Mouse (Mus musculus) liver, embryonic 14.5 days (tissue): ENCODE measurements at regions not wholly inside any gene's neighbourhood (a gene's known extent, or its start where the extent isn't known, plus 50 kb on each side); places are given as distances from the start of the nearest gene placed in this dataset.
A peak's percentile ranks its signal among the peaks of the same experiment; 100 is the strongest.

Source experiments
- ATAC-seq: fragments of 200-750 bp; cut with Nextera tagmentation; 2 replicates; pipeline ENCODE4 v1.8.0; 2017; ENCODE audit warnings: moderate number of reproducible peaks, mild to moderate bottlenecking, moderate library complexity; ENCODE audit not compliant: insufficient read depth
- DNase-seq, 3 experiments: peaks; one replicate each; pipeline ENCODE4 v3.0.0-alpha.2; 2012 to 2013; ENCODE audit warnings: low read depth in 3 of 3, low spot score in 3 of 3
- H3K27ac ChIP-seq: fragments of 300-500 bp; sonication (generic); 2 replicates; pipeline ENCODE4 v1.5.1; 2014; ENCODE audit warnings: moderate library complexity, mild to moderate bottlenecking, control low read depth, inconsistent platforms
- H3K27me3 ChIP-seq: fragments of 300-500 bp; sonication (generic); 2 replicates; pipeline ENCODE4 v1.6.1; 2014; ENCODE audit warnings: mild to moderate bottlenecking, low read length, moderate library complexity; ENCODE audit not compliant: control insufficient read depth, insufficient read depth
- H3K36me3 ChIP-seq: fragments of 300-500 bp; sonication (generic); replicated peaks from 2 replicates; pipeline ENCODE4 v1.6.1; 2014; ENCODE audit warnings: low read depth; ENCODE audit not compliant: control insufficient read depth, insufficient read depth
- H3K4me1 ChIP-seq, 2 experiments: fragments of 200-500 bp in 1 of 2; fragments of 300-500 bp in 1 of 2; sonication (generic) in 1 of 2; replicated peaks; 2 replicates each; pipeline ENCODE4 v1.6.1; 2012 to 2014; ENCODE audit warnings: antibody characterized with exemption in 1 of 2, inconsistent platforms in 1 of 2, low read length in 1 of 2; ENCODE audit not compliant: control insufficient read depth in 2 of 2, insufficient read depth in 2 of 2
- H3K4me2 ChIP-seq: fragments of 300-500 bp; sonication (generic); 2 replicates; pipeline ENCODE4 v1.6.1; 2014; ENCODE audit warnings: low read depth, mild to moderate bottlenecking, control low read depth, moderate library complexity
- H3K4me3 ChIP-seq, 2 experiments: fragments of 200-500 bp in 1 of 2; fragments of 300-500 bp in 1 of 2; sonication (generic) in 1 of 2; 2 replicates each; pipeline ENCODE4 v1.5.1; 2012 to 2014; ENCODE audit warnings: low read depth in 2 of 2, low read length in 2 of 2, mild to moderate bottlenecking in 2 of 2, control low read depth in 1 of 2, inconsistent platforms in 1 of 2, moderate library complexity in 1 of 2; ENCODE audit not compliant: insufficient read depth in 1 of 2
- H3K9ac ChIP-seq: fragments of 300-500 bp; sonication (generic); replicated peaks from 2 replicates; pipeline ENCODE4 v1.6.1; 2014; ENCODE audit warnings: mild to moderate bottlenecking, control low read depth, moderate library complexity
- H3K9me3 ChIP-seq: fragments of 300-500 bp; sonication (generic); 2 replicates; pipeline ENCODE4 v1.6.1; 2016; ENCODE audit warnings: low read length, mixed read lengths; ENCODE audit not compliant: control insufficient read depth
- CTCF ChIP-seq: IDR thresholded peaks from 2 replicates; pipeline ENCODE4 v1.5.1; 2016; ENCODE audit warnings: antibody characterized with exemption, low read depth, control low read depth
- EP300 ChIP-seq: IDR thresholded peaks from 2 replicates; pipeline ENCODE4 v1.6.1; 2016; ENCODE audit warnings: antibody characterized with exemption, low read depth
- WGBS: fragments of 180-500 bp; shearing (Covaris S2); extraction: QIAGEN DNeasy Blood & Tissue Kit; methylation state at CpG from one replicate; pipeline ENCODE4 v1.1.7; 2014; ENCODE audit not compliant: insufficient replicate concordance; 5-methylcytosine and 5-hydroxymethylcytosine counted together

GRCm38 (mm10) chr3:149220958-149221357 is 230.6 kb upstream of the Adgrl2 start:
- H3K9ac ChIP-seq = no peak overlapping the region
- H3K27ac ChIP-seq = no peak overlapping the region
- no peaks in the 10 kb centered on the region for H3K36me3 ChIP-seq
- no peak for DNase-seq
- no peak for ATAC-seq
- H3K4me3 ChIP-seq = no peak overlapping the region
- no peaks in the 10 kb centered on the region for H3K9me3 ChIP-seq
- H3K4me2 ChIP-seq = no peak overlapping the region
- H3K27me3 ChIP-seq = no peaks in the 10 kb centered on the region
- WGBS = 24% methylated on average over 4 of the region's 4 CpGs
- H3K4me1 ChIP-seq = peaks cover 0 to 13% of the 10 kb centered on the region in 2 experiments; a peak in 1 of 4 replicates
- TF ChIP-seq EP300 (no peak), CTCF (no peak)

GRCm38 (mm10) chr3:149220304-149220951 is 230.1 kb upstream of the Adgrl2 start:
- TF ChIP-seq EP300 (no peak), CTCF (no peak)
- Histone ChIP-seq H3K4me3 (no peak overlapping the region), H3K4me1 (peaks cover 0 to 9% of the 10 kb centered on the region in 2 experiments; a peak in 2 of 4 replicates), H3K27ac (no peak overlapping the region), H3K9me3 (no peaks in the 10 kb centered on the region), H3K27me3 (no peaks in the 10 kb centered on the region), H3K4me2 (no peak overlapping the region), H3K9ac (no peak overlapping the region), H3K36me3 (no peaks in the 10 kb centered on the region)
- 57% methylated on average over 8 of the region's 8 CpGs for WGBS
- DNase-seq = no peak
- ATAC-seq = no peak

GRCm38 (mm10) chr3:149219381-149220303 is 229.3 kb upstream of the Adgrl2 start:
- Histone ChIP-seq H3K36me3 (no peaks in the 10 kb centered on the region), H3K27me3 (no peaks in the 10 kb centered on the region), H3K4me2 (no peak overlapping the region), H3K9me3 (no peaks in the 10 kb centered on the region), H3K4me1 (peaks cover 0 to 8% of the 10 kb centered on the region in 2 experiments; a peak in 2 of 4 replicates), H3K4me3 (no peak overlapping the region), H3K27ac (no peak overlapping the region), H3K9ac (no peak overlapping the region)
- ATAC-seq (no peak), DNase-seq (no peak)
- 51% methylated on average over 14 of the region's 14 CpGs for WGBS
- TF ChIP-seq EP300 (no peak), CTCF (no peak)

GRCm38 (mm10) chr3:149217916-149218803 is 227.8 kb upstream of the Adgrl2 start:
- no peak overlapping the region for H3K4me3 ChIP-seq
- peaks cover 0 to 5% of the 10 kb centered on the region in 2 experiments; a peak in 2 of 4 replicates for H3K4me1 ChIP-seq
- H3K36me3 ChIP-seq = no peaks in the 10 kb centered on the region
- TF ChIP-seq EP300 (no peak), CTCF (peak; percentile 40)
- WGBS = 60% methylated on average over 9 of the region's 9 CpGs
- H3K27ac ChIP-seq = no peak overlapping the region
- peak; percentile 44; the same call in 1 of the 2 replicates for ATAC-seq
- no peak overlapping the region for H3K9ac ChIP-seq
- no peak overlapping the region for H3K4me2 ChIP-seq
- no peaks in the 10 kb centered on the region for H3K27me3 ChIP-seq
- H3K9me3 ChIP-seq = no peaks in the 10 kb centered on the region
- no peak for DNase-seq
